Mouse (Mus musculus) CH12.LX (cell line): ENCODE results near the gene Gm20388. TPM values are rescaled to one million over a fixed set of nuclear protein-coding genes. Genes with fewer than 3 reads are reported as not detected.

Experiments
- DNase-seq: peaks from one replicate; pipeline ENCODE4 v3.0.0-alpha.2; 2013; ENCODE audit errors: extremely low read depth
- H3K27ac ChIP-seq: 2 replicates; pipeline ENCODE4 v1.5.1; 2012; ENCODE audit warnings: low read depth, mild to moderate bottlenecking, control low read depth, moderate library complexity; ENCODE audit not compliant: insufficient read depth
- H3K27me3 ChIP-seq: replicated peaks from 2 replicates; pipeline ENCODE3; 2012; ENCODE audit warnings: inconsistent platforms
- H3K36me3 ChIP-seq, 2 experiments: replicated peaks in 1 of 2; 2 replicates each; pipeline versions ENCODE3 to v1.6.1; 2012; ENCODE audit warnings: inconsistent platforms in 1 of 2, low read length in 1 of 2, mild to moderate bottlenecking in 1 of 2, mixed read lengths in 1 of 2, moderate library complexity in 1 of 2; ENCODE audit not compliant: control insufficient read depth in 1 of 2, insufficient read depth in 1 of 2
- H3K4me1 ChIP-seq, 2 experiments: 2 replicates each; pipeline ENCODE4 v1.6.1; 2012; ENCODE audit warnings: inconsistent platforms in 1 of 2, moderate library complexity in 1 of 2; ENCODE audit not compliant: insufficient read depth in 2 of 2, control insufficient read depth in 1 of 2
- H3K4me2 ChIP-seq: 2 replicates; pipeline ENCODE4 v1.6.1; 2012; ENCODE audit warnings: low read depth, mild to moderate bottlenecking, control low read depth; ENCODE audit not compliant: poor library complexity, insufficient read depth, severe bottlenecking
- H3K4me3 ChIP-seq, 3 experiments: fragments of 150-350 bp in 1 of 3; sonication (generic) in 1 of 3; replicated peaks in 1 of 3; 2 replicates each; pipeline versions ENCODE3 to v1.5.1; 2011 to 2012; ENCODE audit warnings: low read depth in 2 of 3, low read length in 2 of 3, mild to moderate bottlenecking in 2 of 3, moderate library complexity in 2 of 3, control low read depth in 1 of 3, improper control_type of control experiment in 1 of 3, inconsistent platforms in 1 of 3, mixed read lengths in 1 of 3; ENCODE audit not compliant: poor library complexity in 1 of 3
- H3K79me2 ChIP-seq: replicated peaks from 2 replicates; pipeline ENCODE4 v1.6.1; 2012; ENCODE audit warnings: mild to moderate bottlenecking, moderate library complexity; ENCODE audit not compliant: control insufficient read depth, poor library complexity, insufficient read depth, severe bottlenecking; ENCODE audit errors: extremely low read depth
- H3K9ac ChIP-seq: 2 replicates; pipeline ENCODE4 v1.6.1; 2012; ENCODE audit warnings: low read depth, mild to moderate bottlenecking, control low read depth, moderate library complexity; ENCODE audit not compliant: insufficient read depth
- H3K9me3 ChIP-seq: replicated peaks from 2 replicates; pipeline ENCODE3; 2012; ENCODE audit warnings: low read length, inconsistent platforms, mixed read lengths
- BHLHE40 ChIP-seq: IDR thresholded peaks from 2 replicates; pipeline ENCODE4 v1.6.1; 2011; ENCODE audit warnings: mild to moderate bottlenecking, low read depth, low read length, improper control_type of control experiment
- CHD1 ChIP-seq: IDR thresholded peaks from 2 replicates; pipeline ENCODE4 v1.6.1; 2012; ENCODE audit warnings: low read depth, low read length, improper control_type of control experiment, inconsistent platforms
- CHD2 ChIP-seq: IDR thresholded peaks from 2 replicates; pipeline ENCODE4 v1.6.1; 2011; ENCODE audit warnings: low read length, improper control_type of control experiment
- CTCF ChIP-seq, 2 experiments: IDR thresholded peaks in 1 of 2; conservative IDR thresholded peaks in 1 of 2; 2 replicates each; pipeline ENCODE4 v1.5.1; 2011 to 2012; ENCODE audit warnings: low read depth in 2 of 2, low read length in 2 of 2, improper control_type of control experiment in 1 of 2, inconsistent platforms in 1 of 2, mild to moderate bottlenecking in 1 of 2, moderate library complexity in 1 of 2
- E2F4 ChIP-seq: IDR thresholded peaks from 2 replicates; pipeline ENCODE4 v1.6.1; 2011; ENCODE audit warnings: low read depth, low read length, improper control_type of control experiment; ENCODE audit not compliant: insufficient replicate concordance
- EP300 ChIP-seq: IDR thresholded peaks from 2 replicates; pipeline ENCODE4 v1.6.1; 2011; ENCODE audit warnings: low read length, improper control_type of control experiment
- ETS1 ChIP-seq: conservative IDR thresholded peaks from 2 replicates; pipeline ENCODE4 v1.6.1; 2012; ENCODE audit warnings: low read depth, mild to moderate bottlenecking, inconsistent platforms, low read length, improper control_type of control experiment, moderate library complexity
- HCFC1 ChIP-seq: IDR thresholded peaks from 2 replicates; pipeline ENCODE4 v1.6.1; 2012; ENCODE audit warnings: low read depth, mild to moderate bottlenecking, inconsistent platforms, low read length, improper control_type of control experiment
- JUN ChIP-seq: IDR thresholded peaks from 2 replicates; pipeline ENCODE4 v1.6.1; 2011; ENCODE audit warnings: low read depth, mild to moderate bottlenecking, low read length, improper control_type of control experiment, moderate library complexity; ENCODE audit not compliant: insufficient read depth
- KAT2A ChIP-seq: IDR thresholded peaks from 2 replicates; pipeline ENCODE4 v1.6.1; 2012; ENCODE audit warnings: low read length, improper control_type of control experiment, inconsistent platforms; ENCODE audit not compliant: insufficient replicate concordance
- MXI1 ChIP-seq: IDR thresholded peaks from 2 replicates; pipeline ENCODE4 v1.6.1; 2011; ENCODE audit warnings: mild to moderate bottlenecking, low read depth, low read length, improper control_type of control experiment
- MYC ChIP-seq: IDR thresholded peaks from 2 replicates; pipeline ENCODE4 v1.6.1; 2011; ENCODE audit warnings: low read depth, mild to moderate bottlenecking, improper control_type of control experiment, low read length
- NELFE ChIP-seq: IDR thresholded peaks from 2 replicates; pipeline ENCODE4 v1.6.1; 2011; ENCODE audit warnings: low read depth, low read length, improper control_type of control experiment
- NRF1 ChIP-seq: IDR thresholded peaks from 2 replicates; pipeline ENCODE4 v1.6.1; 2014; ENCODE audit warnings: low read depth, mild to moderate bottlenecking, inconsistent platforms, low read length, improper control_type of control experiment, moderate library complexity
- POLR2A ChIP-seq: IDR thresholded peaks from 2 replicates; pipeline ENCODE4 v1.6.1; 2011; ENCODE audit warnings: low read depth, mild to moderate bottlenecking, improper control_type of control experiment, low read length
- POLR2AphosphoS2 ChIP-seq: IDR thresholded peaks from 2 replicates; pipeline ENCODE4 v1.6.1; 2011; ENCODE audit warnings: low read depth, low read length, improper control_type of control experiment
- RAD21 ChIP-seq: IDR thresholded peaks from 2 replicates; pipeline ENCODE4 v1.6.1; 2011; ENCODE audit warnings: low read depth, mild to moderate bottlenecking, low read length, improper control_type of control experiment, moderate library complexity
- SIN3A ChIP-seq: IDR thresholded peaks from 2 replicates; pipeline ENCODE4 v1.6.1; 2012; ENCODE audit warnings: low read length, improper control_type of control experiment, inconsistent platforms
- SMC3 ChIP-seq: IDR thresholded peaks from 2 replicates; pipeline ENCODE4 v1.6.1; 2011; ENCODE audit warnings: low read depth, low read length, improper control_type of control experiment
- TCF12 ChIP-seq: IDR thresholded peaks from 2 replicates; pipeline ENCODE4 v1.6.1; 2014; ENCODE audit warnings: low read depth, mild to moderate bottlenecking, inconsistent platforms, low read length, improper control_type of control experiment
- USF1 ChIP-seq: IDR thresholded peaks from 2 replicates; pipeline ENCODE4 v1.6.1; 2014; ENCODE audit warnings: low read depth, mild to moderate bottlenecking, inconsistent platforms, low read length, improper control_type of control experiment
- USF2 ChIP-seq: conservative IDR thresholded peaks from 2 replicates; pipeline ENCODE4 v1.6.1; 2011; ENCODE audit warnings: low read depth, low read length, improper control_type of control experiment
- ZC3H11A ChIP-seq: IDR thresholded peaks from 2 replicates; pipeline ENCODE4 v1.6.1; 2012; ENCODE audit warnings: low read depth, mild to moderate bottlenecking, inconsistent platforms, low read length, improper control_type of control experiment
- ZKSCAN1 ChIP-seq: IDR thresholded peaks from 2 replicates; pipeline ENCODE4 v1.6.1; 2012; ENCODE audit warnings: low read depth, inconsistent platforms, low read length, improper control_type of control experiment, borderline replicate concordance
- ZMIZ1 ChIP-seq: IDR thresholded peaks from 2 replicates; pipeline ENCODE4 v1.6.1; 2012; ENCODE audit warnings: low read depth, mild to moderate bottlenecking, inconsistent platforms, low read length, improper control_type of control experiment
- ZNF384 ChIP-seq: IDR thresholded peaks from 2 replicates; pipeline ENCODE4 v1.6.1; 2012; ENCODE audit warnings: low read depth, low read length, improper control_type of control experiment, inconsistent platforms
- dilution Hi-C: fragments of 300-500 bp; cut with MboI; formaldehyde crosslinking; loops from 2 replicates; pipeline ENCODE4 v1.14.3; 2020; ENCODE audit warnings: low sequenced_read_pairs; ENCODE audit not compliant: extremely low pct_unique_long_range_greater_than_20kb, extremely low pct_ligation_motif_present
- in situ Hi-C: fragments of 300-500 bp; cut with MboI; formaldehyde crosslinking; loops from 3 replicates; pipeline ENCODE4 v1.14.3; 2019; ENCODE audit warnings: low sequenced_read_pairs, low pct_ligation_motif_present, low pct_unique_long_range_greater_than_20kb, mixed read lengths
- polyA plus RNA-seq: library from polyadenylated mRNA; unstranded; fragments of >175 nt; gene quantifications from 2 replicates; pipeline ENCODE4 v1.2.1, GENCODE M21; 2012; ENCODE audit warnings: low read depth; ENCODE audit not compliant: insufficient read length
- total RNA-seq, 2 experiments: library from RNA; depleted of rRNA; stranded (reverse); fragments of 300-350 nt in 1 of 2; fragments of >200 nt in 1 of 2; gene quantifications; 2 replicates each; pipeline ENCODE4 v1.2.3; 2012 to 2014

The Gm20388 gene
- total and polyA plus RNA-seq, 3 experiments: 14.8 to 26.3 (median 22.2) TPM

DNA sequence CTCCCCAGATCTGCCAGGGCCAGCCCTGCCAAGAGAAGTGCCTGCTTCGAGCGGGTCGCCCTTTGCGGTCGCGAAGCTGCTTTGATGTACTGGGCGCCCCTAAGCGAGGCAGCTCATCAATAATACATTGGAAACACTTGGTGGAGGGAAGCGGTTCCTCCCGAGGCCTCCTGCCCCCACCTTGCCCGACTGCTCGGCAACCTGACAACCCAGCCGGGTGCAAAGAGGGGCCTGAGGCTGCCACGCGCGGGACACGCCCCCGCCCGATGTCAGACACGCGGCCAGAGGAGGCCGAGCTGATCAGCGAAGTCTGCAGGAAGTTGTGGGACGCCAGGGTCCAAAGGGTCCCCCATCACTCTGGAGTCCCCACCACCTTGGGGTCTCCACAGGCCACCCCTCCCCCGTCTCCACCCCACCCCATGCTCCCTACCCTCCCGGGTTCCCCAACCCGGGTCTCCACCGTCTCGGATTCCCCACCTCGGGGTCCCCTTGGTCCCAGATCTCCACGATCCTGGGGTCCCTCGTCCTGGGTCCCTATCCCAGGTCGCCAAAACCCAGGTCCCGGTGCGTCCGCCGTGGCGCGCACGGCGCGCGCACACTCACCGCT lies 723.1 kb downstream of the Gm20388 start:
- DNase-seq: no peak
- Histone ChIP-seq H3K4me3 (peak overlapping the region in 2 of 3 experiments; percentile 49 to 60), H3K4me2 (peak overlapping the region; percentile 98), H3K9me3 (peaks cover 9% of the 10 kb centered on the region), H3K36me3 (no peaks in the 10 kb centered on the region), H3K79me2 (no peaks in the 10 kb centered on the region), H3K4me1 (peaks cover 6 to 10% of the 10 kb centered on the region in 2 experiments; a peak in 3 of 4 replicates), H3K27ac (no peak overlapping the region), H3K27me3 (peaks cover 59% of the 10 kb centered on the region), H3K9ac (0 out of 2 replicates have a peak overlapping the region, but pooled peaks have one; percentile 19)
- in situ Hi-C loops: no loop called here
- TF ChIP-seq NRF1: no peak
- TF ChIP-seq CHD2: no peak
- TF ChIP-seq POLR2A: no peak
- TF ChIP-seq BHLHE40: no peak
- TF ChIP-seq ZNF384: no peak
- no peak for TF ChIP-seq JUN
- no peak for TF ChIP-seq ZKSCAN1
- no peak for TF ChIP-seq POLR2AphosphoS2
- dilution Hi-C loops: no loop called here

DNA sequence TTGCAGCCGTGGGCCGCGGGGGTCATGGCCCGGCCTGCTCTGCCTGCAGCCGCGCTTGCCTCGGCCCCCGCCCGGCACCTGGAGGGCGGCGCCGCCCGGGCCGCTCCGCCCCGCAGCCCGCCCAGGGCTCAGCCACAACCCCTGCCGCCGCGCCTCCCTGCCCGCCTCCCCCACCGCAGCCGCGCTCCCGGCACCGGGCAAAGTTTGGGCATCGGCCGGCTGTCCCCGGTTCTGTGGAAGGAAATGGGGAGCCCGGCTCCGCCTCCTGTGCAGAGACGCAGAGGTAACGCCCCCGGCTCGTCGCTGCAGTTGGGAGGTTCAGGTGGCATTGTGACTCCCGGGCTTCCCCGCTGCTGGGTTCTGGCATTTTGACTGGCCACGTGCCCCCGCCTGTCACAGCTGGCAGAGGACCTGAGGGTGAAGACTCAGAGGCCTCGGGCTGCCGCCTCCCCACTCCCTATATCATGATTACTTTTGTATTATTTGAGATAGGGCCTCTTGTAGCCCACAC lies 723.7 kb downstream of the Gm20388 start:
- Histone ChIP-seq H3K79me2 (no peaks in the 10 kb centered on the region), H3K36me3 (no peaks in the 10 kb centered on the region), H3K9me3 (peaks cover 9% of the 10 kb centered on the region), H3K4me2 (peak overlapping the region; percentile 98), H3K4me1 (peaks cover 6 to 10% of the 10 kb centered on the region in 2 experiments; a peak in 3 of 4 replicates), H3K27me3 (peaks cover 57% of the 10 kb centered on the region), H3K27ac (no peak overlapping the region), H3K4me3 (peak overlapping the region in 2 of 3 experiments; percentile 49 to 60), H3K9ac (0 out of 2 replicates have a peak overlapping the region, but pooled peaks have one; percentile 19)
- in situ Hi-C loops (no loop called here), dilution Hi-C loops (no loop called here)
- peak; percentile 41 for DNase-seq
- TF ChIP-seq JUN (no peak), ETS1 (no peak), CTCF (conservative IDR thresholded peaks at IDR 0.05 in 1 of 2, IDR thresholded peaks at IDR 0.05 in 1 of 2; ENCODE audit: low read depth in 2 of 2, low read length in 2 of 2) (no peak), ZMIZ1 (no peak), NELFE (no peak), TCF12 (no peak), SMC3 (no peak), USF1 (peak; percentile 61), HCFC1 (no peak), BHLHE40 (no peak; the same call in 1 of the 2 replicates), SIN3A (no peak), USF2 (peak; percentile 22; the same call in 1 of the 2 replicates), ZNF384 (no peak), KAT2A (no peak), RAD21 (no peak), POLR2AphosphoS2 (no peak), EP300 (no peak), CHD1 (no peak), MXI1 (peak; percentile 62; the same call in 1 of the 2 replicates), NRF1 (no peak), E2F4 (no peak), ZC3H11A (no peak), MYC (no peak)
